Mouse (Mus musculus): ENCODE results near the gene Reep3. TPM values are rescaled to one million over a fixed set of nuclear protein-coding genes. Genes with fewer than 3 reads are reported as not detected.

Gene Reep3
- polyA plus RNA-seq, 1 experiment from 2014 or later = 37.7 TPM

GRCm38 (mm10) chr10:66974417-66974816 lies 122.3 kb downstream of the Reep3 start:
- Histone ChIP-seq H3K27me3 (ENCODE audit: control insufficient read depth, insufficient read depth, low read length) (no peaks in the 10 kb centered on the region), H3K9me3 (ENCODE audit: control insufficient read depth, low read length) (no peaks in the 10 kb centered on the region), H3K4me1 (ENCODE audit: control insufficient read depth, insufficient read depth, low read length) (no peaks in the 10 kb centered on the region), H3K4me2 (ENCODE audit: low read depth, low read length) (no peak overlapping the region), H3K4me3 (ENCODE audit: low read depth, low read length) (no peak overlapping the region), H3K36me3 (ENCODE audit: control insufficient read depth, insufficient read depth, low read length) (no peaks in the 10 kb centered on the region), H3K9ac (replicated peaks; ENCODE audit: low read depth, low read length) (no peak overlapping the region), H3K27ac (ENCODE audit: low read depth, low read length) (no peak overlapping the region)
- ATAC-seq (ENCODE audit: low read depth) = no peak
- 66% methylated on average over 4 of the region's 4 CpGs for WGBS

DNA sequence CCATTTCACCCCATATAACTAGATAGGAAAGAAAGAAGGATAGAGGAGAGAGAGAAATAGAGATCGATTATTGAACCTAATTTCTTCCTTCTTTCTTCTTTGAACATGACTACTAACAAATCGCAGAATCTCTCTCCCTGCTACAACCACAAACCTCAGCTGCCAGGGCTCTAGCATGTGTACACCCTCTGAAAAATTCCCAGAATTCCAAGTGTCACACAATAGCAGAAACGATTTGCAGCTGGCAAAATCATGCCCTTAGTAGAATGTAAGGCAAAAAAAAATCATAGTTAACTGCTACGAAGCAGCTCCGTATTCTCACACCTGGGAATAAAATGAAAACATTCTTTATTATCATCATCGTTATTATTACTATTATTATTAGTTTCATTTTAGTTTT lies 122.9 kb downstream of the Reep3 start:
- Histone ChIP-seq H3K36me3 (ENCODE audit: control insufficient read depth, insufficient read depth, low read length) (no peaks in the 10 kb centered on the region), H3K9ac (replicated peaks; ENCODE audit: low read depth, low read length) (no peak overlapping the region), H3K4me1 (ENCODE audit: control insufficient read depth, insufficient read depth, low read length) (no peaks in the 10 kb centered on the region), H3K27ac (ENCODE audit: low read depth, low read length) (no peak overlapping the region), H3K27me3 (ENCODE audit: control insufficient read depth, insufficient read depth, low read length) (no peaks in the 10 kb centered on the region), H3K4me2 (ENCODE audit: low read depth, low read length) (no peak overlapping the region), H3K4me3 (ENCODE audit: low read depth, low read length) (no peak overlapping the region), H3K9me3 (ENCODE audit: control insufficient read depth, low read length) (no peaks in the 10 kb centered on the region)
- no peak for ATAC-seq (ENCODE audit: low read depth)
- 81% methylated on average over 6 of the region's 6 CpGs for WGBS

DNA sequence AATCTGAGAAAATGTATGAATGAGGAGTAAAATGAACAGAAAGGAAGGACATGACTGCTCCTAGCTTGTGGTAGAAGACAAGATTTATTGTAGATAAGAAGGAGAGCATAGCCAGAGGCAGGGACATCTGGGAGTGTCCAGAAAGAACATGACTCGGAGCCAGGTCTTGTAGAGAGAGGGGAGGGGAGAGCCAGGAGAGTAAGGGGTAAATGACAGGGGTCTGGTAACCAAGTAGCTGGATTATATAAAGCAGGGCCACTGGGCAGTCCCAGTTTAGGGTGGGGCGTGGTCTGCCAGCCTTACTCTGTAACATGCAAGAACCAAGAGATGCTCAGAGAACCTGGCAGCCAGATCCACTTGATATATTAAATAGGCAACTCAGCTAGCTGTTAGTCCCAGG lies 123.5 kb downstream of the Reep3 start:
- Histone ChIP-seq H3K4me1 (ENCODE audit: control insufficient read depth, insufficient read depth, low read length) (no peaks in the 10 kb centered on the region), H3K4me2 (ENCODE audit: low read depth, low read length) (no peak overlapping the region), H3K9ac (replicated peaks; ENCODE audit: low read depth, low read length) (no peak overlapping the region), H3K9me3 (ENCODE audit: control insufficient read depth, low read length) (no peaks in the 10 kb centered on the region), H3K27ac (ENCODE audit: low read depth, low read length) (no peak overlapping the region), H3K27me3 (ENCODE audit: control insufficient read depth, insufficient read depth, low read length) (no peaks in the 10 kb centered on the region), H3K4me3 (ENCODE audit: low read depth, low read length) (no peak overlapping the region), H3K36me3 (ENCODE audit: control insufficient read depth, insufficient read depth, low read length) (no peaks in the 10 kb centered on the region)
- ATAC-seq (ENCODE audit: low read depth) = no peak
- 62% methylated on average over 2 of the region's 2 CpGs for WGBS

GRCm38 (mm10) chr10:66970336-66971115 lies 126.2 kb downstream of the Reep3 start:
- no peak for ATAC-seq (ENCODE audit: low read depth)
- H3K9ac ChIP-seq (replicated peaks; ENCODE audit: low read depth, low read length) = no peak overlapping the region

DNA sequence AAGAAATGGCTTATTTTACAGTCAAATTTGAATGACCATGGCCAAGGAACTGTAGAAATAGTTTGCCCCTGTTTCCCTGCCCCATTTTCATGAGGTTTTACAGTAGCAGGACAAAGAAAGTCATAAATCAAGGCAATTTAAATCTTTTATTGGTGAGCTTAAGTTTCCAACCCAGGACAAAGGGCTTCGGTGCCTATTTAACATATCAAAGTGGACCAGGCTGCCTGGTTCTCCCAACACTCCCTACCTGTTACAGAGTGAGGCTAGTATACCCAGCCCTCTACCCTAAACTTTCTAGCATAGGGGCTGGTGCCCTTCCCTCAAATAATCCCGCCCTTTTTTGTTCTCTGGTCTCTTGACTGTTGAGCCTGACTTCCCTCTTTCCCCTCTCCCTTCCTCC lies 127.2 kb downstream of the Reep3 start:
- 25% methylated on average over 2 of the region's 2 CpGs for WGBS
- H3K4me2 ChIP-seq (ENCODE audit: low read depth, low read length) = no peak overlapping the region

More at GRCm38 (mm10) chr10:66970336-66971115, 126.2 kb downstream of the Reep3 start:
- no peak overlapping the region for H3K4me3 ChIP-seq (ENCODE audit: low read depth, low read length)
- 92% methylated on average over 23 of the region's 23 CpGs for WGBS
- no peaks in the 10 kb centered on the region for H3K36me3 ChIP-seq (ENCODE audit: control insufficient read depth, insufficient read depth, low read length)
- no peaks in the 10 kb centered on the region for H3K9me3 ChIP-seq (ENCODE audit: control insufficient read depth, low read length)
- H3K4me2 ChIP-seq (ENCODE audit: low read depth, low read length) = no peak overlapping the region
- H3K27me3 ChIP-seq (ENCODE audit: control insufficient read depth, insufficient read depth, low read length) = no peaks in the 10 kb centered on the region
- H3K27ac ChIP-seq (ENCODE audit: low read depth, low read length) = no peak overlapping the region
- no peaks in the 10 kb centered on the region for H3K4me1 ChIP-seq (ENCODE audit: control insufficient read depth, insufficient read depth, low read length)

DNA sequence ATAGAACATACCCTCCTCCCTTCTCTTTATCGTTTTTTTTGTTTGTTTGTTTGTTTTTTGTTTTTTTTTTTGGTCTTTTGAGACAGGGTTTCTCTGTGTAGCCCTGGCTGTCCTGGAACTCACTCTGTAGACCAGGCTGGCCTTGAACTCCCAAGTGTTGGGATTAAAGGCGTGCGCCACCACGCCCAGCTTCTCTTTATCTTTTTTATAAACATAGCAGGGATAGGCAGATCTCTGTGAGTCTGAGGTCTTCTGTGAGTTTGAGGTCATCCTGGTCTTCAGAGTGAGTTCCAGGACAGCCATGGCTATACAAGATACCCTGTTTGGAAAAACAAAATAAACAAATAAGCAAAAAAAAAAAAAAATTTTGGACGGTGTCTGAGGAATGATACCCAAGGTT lies 127.7 kb downstream of the Reep3 start:
- Histone ChIP-seq H3K36me3 (ENCODE audit: control insufficient read depth, insufficient read depth, low read length) (no peaks in the 10 kb centered on the region), H3K27me3 (ENCODE audit: control insufficient read depth, insufficient read depth, low read length) (no peaks in the 10 kb centered on the region), H3K27ac (ENCODE audit: low read depth, low read length) (no peak overlapping the region), H3K4me3 (ENCODE audit: low read depth, low read length) (no peak overlapping the region), H3K9me3 (ENCODE audit: control insufficient read depth, low read length) (no peaks in the 10 kb centered on the region), H3K9ac (replicated peaks; ENCODE audit: low read depth, low read length) (no peak overlapping the region), H3K4me1 (ENCODE audit: control insufficient read depth, insufficient read depth, low read length) (no peaks in the 10 kb centered on the region), H3K4me2 (ENCODE audit: low read depth, low read length) (no peak overlapping the region)
- 67% methylated on average over 5 of the region's 5 CpGs for WGBS
- ATAC-seq (ENCODE audit: low read depth) = no peak

More for the DNA sequence above, 127.2 kb downstream of the Reep3 start:
- H3K9ac ChIP-seq (replicated peaks; ENCODE audit: low read depth, low read length) = no peak overlapping the region
- H3K27ac ChIP-seq (ENCODE audit: low read depth, low read length) = no peak overlapping the region
- no peak for ATAC-seq (ENCODE audit: low read depth)
- no peaks in the 10 kb centered on the region for H3K4me1 ChIP-seq (ENCODE audit: control insufficient read depth, insufficient read depth, low read length)
- H3K9me3 ChIP-seq (ENCODE audit: control insufficient read depth, low read length) = no peaks in the 10 kb centered on the region
- no peaks in the 10 kb centered on the region for H3K36me3 ChIP-seq (ENCODE audit: control insufficient read depth, insufficient read depth, low read length)
- H3K27me3 ChIP-seq (ENCODE audit: control insufficient read depth, insufficient read depth, low read length) = no peaks in the 10 kb centered on the region
- no peak overlapping the region for H3K4me3 ChIP-seq (ENCODE audit: low read depth, low read length)

DNA sequence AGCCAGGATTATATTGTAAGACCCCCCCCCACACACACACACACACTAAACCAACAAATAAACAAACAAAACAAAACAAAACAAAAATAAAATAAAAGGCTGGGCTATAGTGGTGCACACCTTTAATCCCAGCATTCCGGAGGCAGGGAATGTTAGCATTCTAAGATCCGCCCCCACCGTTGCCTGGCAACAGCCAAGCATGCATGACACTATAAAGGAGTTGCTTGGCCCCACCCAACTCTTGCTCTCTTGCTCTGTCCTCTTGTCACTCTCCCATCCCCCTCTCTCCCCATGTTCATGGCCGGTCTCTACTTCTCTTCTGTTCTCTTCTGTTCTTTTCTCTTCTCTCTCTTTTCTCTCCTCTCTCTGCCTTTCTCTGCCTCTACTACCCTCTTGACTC lies 128.2 kb downstream of the Reep3 start:
- no peak for ATAC-seq (ENCODE audit: low read depth)
- Histone ChIP-seq H3K9ac (replicated peaks; ENCODE audit: low read depth, low read length) (no peak overlapping the region), H3K4me3 (ENCODE audit: low read depth, low read length) (no peak overlapping the region), H3K27me3 (ENCODE audit: control insufficient read depth, insufficient read depth, low read length) (no peaks in the 10 kb centered on the region), H3K4me1 (ENCODE audit: control insufficient read depth, insufficient read depth, low read length) (no peaks in the 10 kb centered on the region), H3K4me2 (ENCODE audit: low read depth, low read length) (no peak overlapping the region), H3K9me3 (ENCODE audit: control insufficient read depth, low read length) (no peaks in the 10 kb centered on the region), H3K27ac (ENCODE audit: low read depth, low read length) (no peak overlapping the region), H3K36me3 (ENCODE audit: control insufficient read depth, insufficient read depth, low read length) (no peaks in the 10 kb centered on the region)
- WGBS = 20% methylated on average over 4 of the region's 4 CpGs

DNA sequence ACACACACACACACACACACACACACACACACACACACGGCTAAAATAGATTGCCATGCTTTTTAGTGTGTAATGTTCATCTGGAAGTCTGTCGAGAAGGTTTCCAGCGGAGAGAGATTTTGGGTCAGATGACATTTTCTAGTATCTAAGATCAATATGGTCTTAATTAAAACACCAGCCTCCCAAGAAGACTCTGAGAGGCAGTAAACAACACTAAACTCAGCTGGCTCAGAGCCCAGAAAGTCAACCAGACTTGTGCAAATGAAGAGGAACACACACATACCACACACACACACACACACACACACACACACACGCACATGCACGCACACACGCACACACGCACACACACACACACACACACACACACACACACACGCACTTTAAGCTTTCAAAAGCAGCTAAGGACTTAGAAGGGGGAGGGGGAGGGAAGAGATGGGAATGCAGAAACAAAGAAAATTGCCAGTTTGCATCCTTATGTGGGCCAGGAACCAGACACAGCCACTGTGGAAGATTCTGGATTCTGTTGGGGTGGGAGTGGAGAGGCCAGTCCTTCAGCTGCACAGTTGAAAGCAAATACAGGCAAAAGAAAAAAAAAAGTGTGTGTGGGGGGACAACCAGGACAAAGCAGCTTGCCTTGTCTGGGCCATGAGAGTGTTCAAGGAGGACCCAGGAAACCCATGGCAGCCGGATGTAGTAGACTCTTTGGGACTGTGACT lies 130.2 kb downstream of the Reep3 start:
- 60% methylated on average over 6 of the region's 9 CpGs for WGBS
- no peaks in the 10 kb centered on the region for H3K36me3 ChIP-seq (ENCODE audit: control insufficient read depth, insufficient read depth, low read length)
- no peaks in the 10 kb centered on the region for H3K9me3 ChIP-seq (ENCODE audit: control insufficient read depth, low read length)
- H3K27me3 ChIP-seq (ENCODE audit: control insufficient read depth, insufficient read depth, low read length) = no peaks in the 10 kb centered on the region
- no peak overlapping the region for H3K4me3 ChIP-seq (ENCODE audit: low read depth, low read length)
- no peaks in the 10 kb centered on the region for H3K4me1 ChIP-seq (ENCODE audit: control insufficient read depth, insufficient read depth, low read length)
- no peak overlapping the region for H3K4me2 ChIP-seq (ENCODE audit: low read depth, low read length)
- H3K27ac ChIP-seq (ENCODE audit: low read depth, low read length) = peak overlapping the region; percentile 16; the same call in 1 of the 2 replicates
- no peak overlapping the region for H3K9ac ChIP-seq (replicated peaks; ENCODE audit: low read depth, low read length)
- no peak for ATAC-seq (ENCODE audit: low read depth)

GRCm38 (mm10) chr10:66960136-66960535 lies 136.6 kb downstream of the Reep3 start:
- Histone ChIP-seq H3K9ac (replicated peaks; ENCODE audit: low read depth, low read length) (no peak overlapping the region), H3K4me2 (ENCODE audit: low read depth, low read length) (no peak overlapping the region), H3K27me3 (ENCODE audit: control insufficient read depth, insufficient read depth, low read length) (no peaks in the 10 kb centered on the region), H3K27ac (ENCODE audit: low read depth, low read length) (no peak overlapping the region), H3K4me3 (ENCODE audit: low read depth, low read length) (no peak overlapping the region), H3K36me3 (ENCODE audit: control insufficient read depth, insufficient read depth, low read length) (no peaks in the 10 kb centered on the region), H3K4me1 (ENCODE audit: control insufficient read depth, insufficient read depth, low read length) (no peaks in the 10 kb centered on the region), H3K9me3 (ENCODE audit: control insufficient read depth, low read length) (no peaks in the 10 kb centered on the region)
- WGBS = 86% methylated on average over 8 of the region's 8 CpGs
- ATAC-seq (ENCODE audit: low read depth) = no peak
